Mouse (Mus musculus) stomach, embryonic 15.5 days (tissue): ENCODE measurements around the gene Trim17. TPM values are rescaled to one million over a fixed set of nuclear protein-coding genes. Genes with fewer than 3 reads are reported as not detected.

Experiments
- ATAC-seq: fragments of 200-750 bp; cut with Nextera tagmentation; 2 replicates; pipeline ENCODE4 v1.8.0; 2017; ENCODE audit warnings: low read depth, moderate number of reproducible peaks, moderate TSS enrichment; ENCODE audit not compliant: insufficient read depth, low FRiP score
- H3K27ac ChIP-seq: fragments of 300-500 bp; sonication (generic); 2 replicates; pipeline ENCODE4 v1.5.1; 2015; ENCODE audit warnings: mild to moderate bottlenecking, inconsistent platforms
- H3K27me3 ChIP-seq: fragments of 300-500 bp; sonication (generic); replicated peaks from 2 replicates; pipeline ENCODE4 v1.6.1; 2015; ENCODE audit warnings: inconsistent platforms
- H3K36me3 ChIP-seq: fragments of 300-500 bp; sonication (generic); 2 replicates; pipeline ENCODE4 v1.6.1; 2015; ENCODE audit warnings: inconsistent platforms
- H3K4me1 ChIP-seq: fragments of 300-500 bp; sonication (generic); 2 replicates; pipeline ENCODE4 v1.6.1; 2015; ENCODE audit warnings: inconsistent platforms
- H3K4me2 ChIP-seq: fragments of 300-500 bp; sonication (generic); 2 replicates; pipeline ENCODE4 v1.6.1; 2015; ENCODE audit warnings: mild to moderate bottlenecking, inconsistent platforms
- H3K4me3 ChIP-seq: fragments of 300-500 bp; sonication (generic); replicated peaks from 2 replicates; pipeline ENCODE4 v1.5.1; 2015; ENCODE audit warnings: inconsistent platforms
- H3K9ac ChIP-seq: fragments of 300-500 bp; sonication (generic); 2 replicates; pipeline ENCODE4 v1.6.1; 2015; ENCODE audit warnings: inconsistent platforms
- H3K9me3 ChIP-seq: fragments of 300-500 bp; sonication (generic); 2 replicates; pipeline ENCODE4 v1.6.1; 2016; ENCODE audit warnings: inconsistent platforms
- WGBS: fragments of 180-500 bp; shearing (Covaris S2); methylation state at CpG from one replicate; pipeline ENCODE4 v1.1.7; 2015; 5-methylcytosine and 5-hydroxymethylcytosine counted together
- microRNA-seq: library from miRNA; unstranded; fragments of <30 nt; microRNA quantifications from one replicate; pipeline ENCODE4, GENCODE M21; 2016
- polyA plus RNA-seq: library from polyadenylated mRNA; unstranded; fragments of >200 nt; fragmentation: Nextera tagmentation; extraction: Ambion mirVana; gene quantifications from 2 replicates; pipeline ENCODE4 v1.2.1, GENCODE M21; 2015

Trim17 gene
- polyA plus RNA-seq, 1 experiment from 2014 or later, result 0.19 TPM

GRCm38 (mm10) chr11:58995807-58996370 is 41.4 kb downstream of the Trim17 start:
- Histone ChIP-seq H3K9ac (no peak overlapping the region), H3K27me3 (peaks cover 18% of the 10 kb centered on the region; the same call in 1 of the 2 replicates), H3K36me3 (no peaks in the 10 kb centered on the region), H3K4me3 (no peak overlapping the region), H3K27ac (no peak overlapping the region), H3K4me2 (no peak overlapping the region), H3K4me1 (peaks cover 9% of the 10 kb centered on the region; the same call in 1 of the 2 replicates), H3K9me3 (no peaks in the 10 kb centered on the region)
- no peak for ATAC-seq
- 49% methylated on average over 12 of the region's 12 CpGs for WGBS

- no peak overlapping the region for H3K4me2 ChIP-seq
- no peaks in the 10 kb centered on the region for H3K9me3 ChIP-seq
- H3K4me3 ChIP-seq, result no peak overlapping the region
- no peak overlapping the region for H3K9ac ChIP-seq
- H3K4me1 ChIP-seq, result peaks cover 9% of the 10 kb centered on the region; the same call in 1 of the 2 replicates
- WGBS, result 78% methylated on average over 5 of the region's 5 CpGs
- ATAC-seq, result no peak
- H3K36me3 ChIP-seq, result no peaks in the 10 kb centered on the region
- H3K27ac ChIP-seq, result no peak overlapping the region
- peaks cover 18% of the 10 kb centered on the region; the same call in 1 of the 2 replicates for H3K27me3 ChIP-seq
These were observed 43.1 kb downstream of the Trim17 start for GRCm38 (mm10) chr11:58997541-58997940.

DNA sequence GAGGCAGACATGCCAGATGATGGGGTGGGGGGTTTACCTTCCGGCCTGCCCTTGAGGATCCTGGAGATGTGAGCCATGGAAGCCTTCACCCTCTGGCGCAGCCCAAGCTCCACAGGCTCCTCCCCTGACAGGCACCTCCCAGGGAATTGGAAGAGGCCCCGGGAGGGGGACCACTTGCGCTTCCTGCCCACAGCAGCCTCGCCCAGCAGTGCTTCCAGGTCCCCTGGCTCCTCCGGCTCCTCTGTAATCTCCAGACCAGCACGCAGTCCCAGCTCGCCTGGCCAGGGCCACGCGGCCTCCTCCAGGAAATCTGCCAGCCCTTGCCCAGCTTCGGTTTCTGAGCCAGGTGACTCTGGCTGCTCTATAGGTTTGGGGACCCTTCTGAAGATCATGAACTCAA is 44.7 kb downstream of the Trim17 start:
- H3K4me2 ChIP-seq, result no peak overlapping the region
- no peak overlapping the region for H3K27ac ChIP-seq
- H3K9ac ChIP-seq, result no peak overlapping the region
- WGBS, result 41% methylated on average over 11 of the region's 11 CpGs
- H3K4me3 ChIP-seq, result no peak overlapping the region
- peaks cover 8% of the 10 kb centered on the region; the same call in 1 of the 2 replicates for H3K4me1 ChIP-seq
- H3K27me3 ChIP-seq, result peaks cover 13% of the 10 kb centered on the region; the same call in 1 of the 2 replicates
- no peak for ATAC-seq
- H3K9me3 ChIP-seq, result no peaks in the 10 kb centered on the region
- no peaks in the 10 kb centered on the region for H3K36me3 ChIP-seq

DNA sequence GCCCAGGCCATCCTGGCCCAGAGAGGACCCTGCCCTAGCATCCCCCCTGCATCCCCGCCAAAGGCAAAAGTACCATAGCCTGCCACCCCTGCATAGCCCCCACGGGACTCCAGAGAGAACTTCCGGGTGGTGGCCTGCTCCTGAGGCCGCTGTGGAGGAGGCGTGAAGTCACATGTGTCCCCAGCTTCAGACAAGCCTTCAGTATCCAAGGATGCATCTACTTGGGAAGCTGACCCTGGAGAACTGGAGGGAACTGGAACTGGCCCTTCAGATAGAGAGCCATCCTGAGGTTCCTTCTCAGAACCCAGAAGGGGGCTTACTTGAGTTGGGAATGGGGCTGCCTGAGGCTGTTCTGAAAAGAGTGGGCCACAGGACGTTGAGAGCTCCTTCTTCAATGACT is 45.3 kb downstream of the Trim17 start:
- no peak overlapping the region for H3K27ac ChIP-seq
- WGBS, result 79% methylated on average over 6 of the region's 6 CpGs
- H3K27me3 ChIP-seq, result peaks cover 13% of the 10 kb centered on the region; the same call in 1 of the 2 replicates
- H3K9ac ChIP-seq, result no peak overlapping the region
- H3K4me3 ChIP-seq, result no peak overlapping the region
- no peak for ATAC-seq
- H3K4me1 ChIP-seq, result peaks cover 3% of the 10 kb centered on the region; the same call in 1 of the 2 replicates
- no peaks in the 10 kb centered on the region for H3K9me3 ChIP-seq
- H3K36me3 ChIP-seq, result no peaks in the 10 kb centered on the region
- H3K4me2 ChIP-seq, result no peak overlapping the region

- 93% methylated on average over 21 of the region's 21 CpGs for WGBS
- H3K9me3 ChIP-seq, result no peaks in the 10 kb centered on the region
- ATAC-seq, result no peak
- peaks cover under 1% of the 10 kb centered on the region; the same call in 1 of the 2 replicates for H3K4me1 ChIP-seq
- no peak overlapping the region for H3K4me3 ChIP-seq
- no peak overlapping the region for H3K27ac ChIP-seq
- no peak overlapping the region for H3K4me2 ChIP-seq
- no peaks in the 10 kb centered on the region for H3K36me3 ChIP-seq
- H3K27me3 ChIP-seq, result 0 out of 2 replicates have a peak, but pooled peaks cover 6% of the 10 kb centered on the region
- H3K9ac ChIP-seq, result no peak overlapping the region
These were observed 46.1 kb downstream of the Trim17 start for GRCm38 (mm10) chr11:59000635-59001034.

DNA sequence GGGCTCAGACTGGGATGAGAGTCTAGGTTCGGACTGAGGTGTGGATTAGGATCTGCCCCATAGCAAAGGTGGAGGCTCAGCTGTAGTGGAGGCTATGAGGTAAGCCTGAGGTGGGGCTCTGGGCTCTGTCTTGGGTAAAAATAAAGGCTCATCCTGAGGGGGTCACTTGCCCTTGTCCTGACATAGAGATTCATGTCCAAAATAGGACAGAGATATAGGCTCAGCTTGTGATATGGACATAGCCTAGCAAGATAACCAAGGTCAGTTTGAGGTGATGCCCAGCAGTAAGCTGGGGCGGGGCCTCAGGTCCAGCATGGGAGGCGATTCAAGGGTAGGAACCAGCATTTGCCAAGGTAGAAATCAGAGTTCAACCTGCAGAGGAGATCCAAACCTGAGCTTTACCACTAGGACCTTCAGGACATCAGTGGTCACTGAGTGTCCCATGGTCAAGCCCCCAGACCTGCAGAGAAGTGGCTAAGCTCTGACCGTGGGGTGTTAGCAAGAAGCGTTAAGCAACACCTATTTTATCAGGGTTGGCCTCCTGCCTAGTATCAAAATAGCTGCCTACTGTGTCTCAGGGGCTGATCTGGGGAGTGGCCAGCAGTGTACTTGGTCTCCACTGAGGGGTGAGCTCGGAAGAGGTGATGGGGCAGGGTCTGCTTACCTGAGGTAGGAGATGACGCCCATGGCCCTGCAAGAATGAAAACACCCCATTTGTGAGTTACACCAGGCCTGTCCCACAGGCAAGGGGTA is 48.0 kb downstream of the Trim17 start:
- H3K4me2 ChIP-seq, result no peak overlapping the region
- no peak overlapping the region for H3K4me3 ChIP-seq
- H3K27me3 ChIP-seq, result no peaks in the 10 kb centered on the region
- H3K4me1 ChIP-seq, result no peaks in the 10 kb centered on the region
- H3K27ac ChIP-seq, result no peak overlapping the region
- WGBS, result 70% methylated on average over 7 of the region's 7 CpGs
- H3K9ac ChIP-seq, result no peak overlapping the region
- no peak for ATAC-seq
- H3K9me3 ChIP-seq, result no peaks in the 10 kb centered on the region
- H3K36me3 ChIP-seq, result no peaks in the 10 kb centered on the region

DNA sequence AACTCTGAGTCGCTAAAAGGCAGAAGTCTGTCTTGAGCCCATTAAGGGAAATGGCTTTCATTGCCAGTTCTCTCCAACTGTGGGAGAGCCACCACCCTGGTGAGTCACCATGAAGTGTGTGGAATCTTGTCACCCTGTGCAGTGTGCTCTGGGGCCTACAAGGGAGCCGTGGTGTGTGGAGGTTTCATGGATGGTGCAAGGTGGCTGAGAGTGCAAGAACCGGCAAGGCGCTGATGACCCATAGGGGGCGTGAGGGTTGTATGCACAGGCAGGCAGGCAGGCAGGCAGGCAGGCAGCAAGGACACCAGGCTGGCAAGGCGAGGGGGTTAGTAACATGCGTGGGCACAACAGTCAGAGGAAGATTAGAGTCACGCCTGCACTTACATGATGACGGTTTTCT is 60.6 kb downstream of the Trim17 start:
- Histone ChIP-seq H3K4me2 (no peak overlapping the region), H3K9me3 (no peaks in the 10 kb centered on the region), H3K36me3 (no peaks in the 10 kb centered on the region), H3K4me1 (no peaks in the 10 kb centered on the region), H3K4me3 (no peak overlapping the region), H3K27ac (no peak overlapping the region), H3K9ac (no peak overlapping the region), H3K27me3 (no peaks in the 10 kb centered on the region)
- WGBS, result 38% methylated on average over 9 of the region's 9 CpGs
- ATAC-seq, result no peak

Small RNA genes lying within 50 kb of the gene (microRNA-seq; reads per million reads assigned to microRNA genes)
- gene Gm44313, result not detected

Other genes starting within 250 kb of the Trim17 start
- gene Olfr318, start 230.7 kb upstream of the Trim17 start, polyA plus RNA-seq, result not detected in 2 replicates
- not detected in 2 replicates for gene Olfr317, start 215.5 kb upstream of the Trim17 start, polyA plus RNA-seq
- gene Olfr316, start 202.0 kb upstream of the Trim17 start, polyA plus RNA-seq, result not detected in 2 replicates
- gene Olfr315, start 181.5 kb upstream of the Trim17 start, polyA plus RNA-seq, result not detected in 2 replicates
- not detected in 2 replicates for gene Olfr314, start 171.7 kb upstream of the Trim17 start, polyA plus RNA-seq
- gene Fam183b, start 152.7 kb upstream of the Trim17 start, polyA plus RNA-seq, result 9.6 and 14.0 TPM in 2 replicates
- gene Olfr313, start 139.7 kb upstream of the Trim17 start, polyA plus RNA-seq, result not detected in 2 replicates
- gene Olfr312, start 125.4 kb upstream of the Trim17 start, polyA plus RNA-seq, result not detected in 2 replicates
- gene Olfr311, start 115.4 kb upstream of the Trim17 start, polyA plus RNA-seq, result not detected in 2 replicates
- 8.2 and 8.5 TPM in 2 replicates for gene Gm12258, start 107.5 kb upstream of the Trim17 start, polyA plus RNA-seq
- 6.7 and 6.8 TPM in 2 replicates for gene 2810021J22Rik, start 87.5 kb upstream of the Trim17 start, polyA plus RNA-seq
- gene Zfp39, start 50.5 kb upstream of the Trim17 start, polyA plus RNA-seq, result 4.6 and 5.6 TPM in 2 replicates
- gene Btnl10, start 36.8 kb upstream of the Trim17 start, polyA plus RNA-seq, result 0.59 and 0.95 TPM in 2 replicates
- 229 and 235 TPM in 2 replicates for gene Rnf187, start 15.8 kb upstream of the Trim17 start, polyA plus RNA-seq
- 42.0 and 45.8 TPM in 2 replicates for gene Hist3h2ba, start 5.8 kb upstream of the Trim17 start, polyA plus RNA-seq
- gene Hist3h2a, start within 50 bp of the Trim17 start, polyA plus RNA-seq, result 29.6 and 32.2 TPM in 2 replicates
- 17.9 and 19.1 TPM in 2 replicates for gene Trim11, start 23.4 kb downstream of the Trim17 start, polyA plus RNA-seq
- gene Obscn, start 181.7 kb downstream of the Trim17 start, polyA plus RNA-seq, result 0.73 and 0.80 TPM in 2 replicates
- gene Iba57, start 209.1 kb downstream of the Trim17 start, polyA plus RNA-seq, result 6.2 and 7.7 TPM in 2 replicates
- gene Gjc2, start 228.5 kb downstream of the Trim17 start, polyA plus RNA-seq, result 1.2 and 1.7 TPM in 2 replicates
- 115 and 121 TPM in 2 replicates for gene Guk1, start 237.5 kb downstream of the Trim17 start, polyA plus RNA-seq
- gene Mrpl55, start 247.8 kb downstream of the Trim17 start, polyA plus RNA-seq, result 84.4 and 90.4 TPM in 2 replicates